Mouse (Mus musculus) gastrocnemius, postnatal 14 days (tissue): ENCODE measurements around the gene Clic5. TPM values are rescaled to one million over a fixed set of nuclear protein-coding genes. Genes with fewer than 3 reads are reported as not detected.
"Not testable (repeated sequence)": the region's sequence is repeated elsewhere in the genome, so short reads cannot be mapped to it uniquely, and the experiment has no call there.

Source experiments
- DNase-seq: peaks from one replicate; pipeline ENCODE4 v3.0.0; 2021; ENCODE audit warnings: mixed read lengths
- intact Hi-C: fragments of 180-260 bp; cut with DNase I; formaldehyde crosslinking; loops from one replicate; pipeline ENCODE4 v1.15.1; 2025; ENCODE audit warnings: low total_unique reads
- long read RNA-seq, 2 experiments: library from polyadenylated mRNA; stranded (forward); transcript quantifications; one replicate each; pipeline ENCODE4 v2.0.0; 2021
- total RNA-seq, 2 experiments: library from RNA; stranded (reverse); gene quantifications; 2 replicates each; pipeline ENCODE4 v1.2.3; 2021

Clic5 gene
- total RNA-seq, result 10 to 100 TPM; 96.2 to 97.6 TPM
- long read RNA-seq, experiment 1, full-length matches to known transcripts, result 72 of 92 reads
- long read RNA-seq, experiment 1, partial matches to known transcripts, result 3 of 92 reads
- long read RNA-seq, experiment 1, other reads (novel, unspliced or antisense), result 17 of 92 reads
- long read RNA-seq, experiment 2, full-length matches to known transcripts, result 136 of 170 reads
- long read RNA-seq, experiment 2, partial matches to known transcripts, result 31 of 170 reads
- long read RNA-seq, experiment 2, other reads (novel, unspliced or antisense), result 3 of 170 reads

GRCm38 (mm10) chr17:44188042-44188768 lies at the start of gene Clic5:
Gene Clic5 (plus strand): TSS chr17:44188584.
- intact Hi-C loops, result no loop called here

GRCm38 (mm10) chr17:44145806-44146205 lies 42.6 kb upstream of the Clic5 start:
- no peak for DNase-seq
- intact Hi-C loops, result no loop called here

More at GRCm38 (mm10) chr17:44188042-44188768, at the start of gene Clic5:
- peak; percentile 72 for DNase-seq

- intact Hi-C loops, result loop anchor here (2.0 kb wide), 1 partner anchor 109 kb away; no protein-coding TSS in a partner anchor
- DNase-seq, result no peak
Observed at GRCm38 (mm10) chr17:44148109-44148846, 40.1 kb upstream of the Clic5 start.

- DNase-seq, result peak; percentile 45
- intact Hi-C loops, result no loop called here
Observed at GRCm38 (mm10) chr17:44151130-44151529, 37.3 kb upstream of the Clic5 start.

- DNase-seq, result no peak
- intact Hi-C loops, result no loop called here
Observed at GRCm38 (mm10) chr17:44151889-44152288, 36.5 kb upstream of the Clic5 start.

- DNase-seq, result no peak
- intact Hi-C loops, result no loop called here
Observed at GRCm38 (mm10) chr17:44153871-44154270, 34.5 kb upstream of the Clic5 start.

- intact Hi-C loops, result no loop called here
- no peak for DNase-seq
Observed at GRCm38 (mm10) chr17:44155204-44155603, 33.2 kb upstream of the Clic5 start.

GRCm38 (mm10) chr17:44158186-44158585 lies 30.2 kb upstream of the Clic5 start:
- intact Hi-C loops, result no loop called here

GRCm38 (mm10) chr17:44160449-44160848 lies 27.9 kb upstream of the Clic5 start:
- DNase-seq, result no peak
- intact Hi-C loops, result no loop called here

More at GRCm38 (mm10) chr17:44158186-44158585, 30.2 kb upstream of the Clic5 start:
- DNase-seq, result no peak

GRCm38 (mm10) chr17:44162514-44162913 lies 25.9 kb upstream of the Clic5 start:
- intact Hi-C loops, result no loop called here
- no peak for DNase-seq

- no peak for DNase-seq
- intact Hi-C loops, result no loop called here
Observed at GRCm38 (mm10) chr17:44162935-44163334, 25.4 kb upstream of the Clic5 start.

- intact Hi-C loops, result no loop called here
Observed at GRCm38 (mm10) chr17:44165730-44166347, 22.5 kb upstream of the Clic5 start.

GRCm38 (mm10) chr17:44169676-44170075 lies 18.7 kb upstream of the Clic5 start:
- intact Hi-C loops, result no loop called here
- no peak for DNase-seq

More at GRCm38 (mm10) chr17:44165730-44166347, 22.5 kb upstream of the Clic5 start:
- no peak for DNase-seq

- DNase-seq, result no peak
- intact Hi-C loops, result no loop called here
Observed at GRCm38 (mm10) chr17:44170316-44170715, 18.1 kb upstream of the Clic5 start.

GRCm38 (mm10) chr17:44171930-44172329 lies 16.5 kb upstream of the Clic5 start:
- intact Hi-C loops, result no loop called here
- no peak for DNase-seq

- intact Hi-C loops, result no loop called here
- no peak for DNase-seq
Observed at GRCm38 (mm10) chr17:44173341-44173740, 15.0 kb upstream of the Clic5 start.

GRCm38 (mm10) chr17:44177291-44177690 lies 11.1 kb upstream of the Clic5 start:
- intact Hi-C loops, result no loop called here
- no peak for DNase-seq

GRCm38 (mm10) chr17:44181346-44181745 lies 7.0 kb upstream of the Clic5 start:
- intact Hi-C loops, result no loop called here
- DNase-seq, result no peak

- no peak for DNase-seq
- intact Hi-C loops, result no loop called here
Observed at GRCm38 (mm10) chr17:44186871-44187270, 1.5 kb upstream of the Clic5 start.

GRCm38 (mm10) chr17:44187537-44187936 lies 847 bp upstream of the Clic5 start:
- intact Hi-C loops, DNase-seq: not testable (repeated sequence)
